Mouse (Mus musculus) testis, adult 2 months (tissue): ENCODE results near the gene Grid2ip.

Experiments used
- CTCF ChIP-seq: fragments of 200-500 bp; IDR thresholded peaks from 2 replicates; pipeline ENCODE4 v1.5.1; 2012; ENCODE audit warnings: low read depth, mild to moderate bottlenecking, inconsistent platforms, low read length, moderate library complexity; ENCODE audit not compliant: control insufficient read depth, insufficient read depth, insufficient replicate concordance
- POLR2A ChIP-seq: fragments of 200-500 bp; IDR thresholded peaks from 2 replicates; pipeline ENCODE4 v1.6.1; 2012; ENCODE audit warnings: low read depth, mild to moderate bottlenecking, inconsistent platforms, low read length, moderate library complexity; ENCODE audit not compliant: control insufficient read depth

GRCm38 (mm10) chr5:143372818-143373217 lies 15.7 kb downstream of the Grid2ip start:
- no peak for TF ChIP-seq CTCF
- TF ChIP-seq POLR2A, result no peak
